In genomic region chr5:43439191-43439590, GRCm38 (mm10) we compare ENCODE assay signal across 23 mouse cellular contexts.
"Had no signal": no experiment of that assay in that cellular context is flagged by ENCODE, and none has a peak within 500 bp of the region (broad histone marks: within the 10 kb centered on the region; RNA-seq: fewer than 3 reads in every experiment).

No protein-coding gene starts in this region.

- H3K36me3 ChIP-seq: heart, embryonic 13.5 days; heart, embryonic 15.5 days; hindbrain, embryonic 13.5 days; hindbrain, embryonic 15.5 days; intestine, embryonic 15.5 days; limb, embryonic 10.5 days; limb, embryonic 12.5 days; liver, embryonic 13.5 days; liver, embryonic 15.5 days had no signal

- H3K4me3 ChIP-seq: heart, embryonic 13.5 days; heart, embryonic 15.5 days; hindbrain, embryonic 13.5 days; hindbrain, embryonic 15.5 days; intestine, embryonic 15.5 days; layer of hippocampus, adult 2 months; left cerebral cortex, adult 2 months; limb, embryonic 10.5 days; limb, embryonic 12.5 days; liver, embryonic 13.5 days; liver, embryonic 15.5 days had no signal

- H3K4me1 ChIP-seq: heart, embryonic 13.5 days; heart, embryonic 15.5 days; hindbrain, embryonic 13.5 days; hindbrain, embryonic 15.5 days; intestine, embryonic 15.5 days; limb, embryonic 10.5 days; liver, embryonic 13.5 days; liver, embryonic 15.5 days had no signal

- H3K4me2 ChIP-seq: heart, embryonic 11.5 days; heart, embryonic 13.5 days; heart, embryonic 15.5 days; hindbrain, embryonic 13.5 days; hindbrain, embryonic 15.5 days; intestine, embryonic 15.5 days; limb, embryonic 12.5 days; liver, embryonic 11.5 days; liver, embryonic 13.5 days; liver, embryonic 15.5 days had no signal

- H3K9me3 ChIP-seq: heart, embryonic 13.5 days; heart, embryonic 15.5 days; hindbrain, embryonic 13.5 days; hindbrain, embryonic 15.5 days; intestine, embryonic 15.5 days; limb, embryonic 10.5 days; limb, embryonic 12.5 days; liver, embryonic 13.5 days; liver, embryonic 15.5 days had no signal

- H3K9ac ChIP-seq: heart, embryonic 13.5 days; heart, embryonic 15.5 days; hindbrain, embryonic 13.5 days; hindbrain, embryonic 15.5 days; intestine, embryonic 15.5 days; limb, embryonic 12.5 days; liver, embryonic 13.5 days; liver, embryonic 15.5 days had no signal

- ATAC-seq: hindbrain, postnatal 0 days; intestine, embryonic 15.5 days; intestine, postnatal 0 days had no signal

- H3K27me3 ChIP-seq: heart, embryonic 13.5 days; heart, embryonic 15.5 days; hindbrain, embryonic 13.5 days; hindbrain, embryonic 15.5 days; intestine, embryonic 15.5 days; limb, embryonic 12.5 days; liver, embryonic 13.5 days; liver, embryonic 15.5 days had no signal

- DNase-seq: gastrocnemius, postnatal 14 days; gastrocnemius, postnatal 36 days; heart, adult 18-20 months; heart, postnatal 14 days; heart, postnatal 36 days; kidney, adult 18-20 months; kidney, postnatal 10 days; liver; liver, embryonic 13.5 days had no signal

- H3K27ac ChIP-seq: heart, embryonic 13.5 days; heart, embryonic 15.5 days; hindbrain, embryonic 13.5 days; hindbrain, embryonic 15.5 days; hindbrain, postnatal 0 days; intestine, embryonic 15.5 days; layer of hippocampus, adult 2 months; left cerebral cortex, adult 2 months; limb, embryonic 10.5 days; limb, embryonic 12.5 days; liver, embryonic 13.5 days; liver, embryonic 15.5 days had no signal
